Mouse (Mus musculus): ENCODE data around the gene Sall2. TPM values are rescaled to one million over a fixed set of nuclear protein-coding genes. Genes with fewer than 3 reads are reported as not detected.
"Not testable (repeated sequence)": the region's sequence is repeated elsewhere in the genome, so short reads cannot be mapped to it uniquely, and the experiment has no call there.

Gene Sall2
- polyA plus RNA-seq, 1 experiment from 2014 or later: 15.2 TPM

DNA sequence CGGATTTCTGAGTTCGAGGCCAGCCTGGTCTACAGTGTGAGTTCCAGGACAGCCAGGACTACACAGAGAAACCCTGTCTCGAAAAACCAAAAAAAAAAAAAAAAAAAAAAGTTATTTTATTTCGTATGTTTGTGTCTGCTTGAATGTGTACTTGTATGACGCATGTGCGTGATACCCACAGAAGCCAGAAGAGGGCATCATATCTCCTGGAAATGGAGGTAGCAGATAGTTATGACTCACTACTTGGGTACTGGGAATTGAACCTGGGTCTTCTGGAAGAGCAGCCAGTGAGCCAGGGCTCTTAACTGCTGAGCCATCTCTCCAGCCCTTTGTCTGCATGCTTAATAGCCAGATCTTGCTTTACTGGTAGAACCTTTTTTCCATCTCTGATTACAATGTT, 18.2 kb downstream of the Sall2 start:
- peaks cover 34% of the 10 kb centered on the region for H3K36me3 ChIP-seq (ENCODE audit: control insufficient read depth, insufficient read depth, low read length)
- DNase-seq (ENCODE audit: low spot score): not testable (repeated sequence)

DNA sequence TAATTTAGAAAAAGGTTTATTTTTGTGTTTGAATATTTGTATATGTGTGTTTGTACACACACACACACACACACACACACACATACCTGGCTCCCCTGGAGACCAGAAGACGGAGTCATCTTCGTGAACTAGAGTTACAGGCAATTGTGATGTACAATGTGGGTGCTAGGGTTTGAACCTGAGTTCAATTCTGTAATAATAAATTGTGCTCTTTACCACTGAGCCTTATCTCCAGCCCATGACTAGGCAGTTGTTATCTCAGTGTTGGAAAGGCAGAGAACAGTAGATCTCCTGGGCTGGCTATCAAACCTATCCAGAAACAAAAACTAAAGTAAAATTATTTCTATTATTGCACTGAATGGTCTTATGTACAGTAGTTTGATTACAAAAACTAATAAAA, 22.5 kb downstream of the Sall2 start:
- Histone ChIP-seq H3K9me3 (ENCODE audit: control insufficient read depth, low read length) (no peaks in the 10 kb centered on the region), H3K27ac (ENCODE audit: low read depth) (no peak overlapping the region), H3K9ac (ENCODE audit: low read length) (no peak overlapping the region), H3K36me3 (ENCODE audit: control insufficient read depth, insufficient read depth, low read length) (peaks cover 3% of the 10 kb centered on the region; the same call in 1 of the 2 replicates), H3K27me3 (replicated peaks; ENCODE audit: control insufficient read depth, insufficient read depth, low read length) (no peaks in the 10 kb centered on the region), H3K4me3 (ENCODE audit: low read depth, low read length) (no peak overlapping the region), H3K4me2 (ENCODE audit: low read length) (no peak overlapping the region), H3K4me1 (replicated peaks; ENCODE audit: control insufficient read depth, insufficient read depth, low read length) (peaks cover 4% of the 10 kb centered on the region)
- DNase-seq (ENCODE audit: low spot score) (no peak), ATAC-seq (replicated peaks; ENCODE audit: low FRiP score, low TSS enrichment, low read depth) (no peak)
- WGBS: 93% methylated on average over 2 of the region's 2 CpGs

More for the DNA sequence above, 18.2 kb downstream of the Sall2 start:
- not testable (repeated sequence) for H3K4me3 ChIP-seq (ENCODE audit: low read depth, low read length); H3K27me3 ChIP-seq (replicated peaks; ENCODE audit: control insufficient read depth, insufficient read depth, low read length); ATAC-seq (replicated peaks; ENCODE audit: low FRiP score, low TSS enrichment, low read depth); H3K4me1 ChIP-seq (replicated peaks; ENCODE audit: control insufficient read depth, insufficient read depth, low read length); H3K27ac ChIP-seq (ENCODE audit: low read depth); H3K9ac ChIP-seq (ENCODE audit: low read length); H3K4me2 ChIP-seq (ENCODE audit: low read length); H3K9me3 ChIP-seq (ENCODE audit: control insufficient read depth, low read length)
- 88% methylated on average over 6 of the region's 6 CpGs for WGBS

DNA sequence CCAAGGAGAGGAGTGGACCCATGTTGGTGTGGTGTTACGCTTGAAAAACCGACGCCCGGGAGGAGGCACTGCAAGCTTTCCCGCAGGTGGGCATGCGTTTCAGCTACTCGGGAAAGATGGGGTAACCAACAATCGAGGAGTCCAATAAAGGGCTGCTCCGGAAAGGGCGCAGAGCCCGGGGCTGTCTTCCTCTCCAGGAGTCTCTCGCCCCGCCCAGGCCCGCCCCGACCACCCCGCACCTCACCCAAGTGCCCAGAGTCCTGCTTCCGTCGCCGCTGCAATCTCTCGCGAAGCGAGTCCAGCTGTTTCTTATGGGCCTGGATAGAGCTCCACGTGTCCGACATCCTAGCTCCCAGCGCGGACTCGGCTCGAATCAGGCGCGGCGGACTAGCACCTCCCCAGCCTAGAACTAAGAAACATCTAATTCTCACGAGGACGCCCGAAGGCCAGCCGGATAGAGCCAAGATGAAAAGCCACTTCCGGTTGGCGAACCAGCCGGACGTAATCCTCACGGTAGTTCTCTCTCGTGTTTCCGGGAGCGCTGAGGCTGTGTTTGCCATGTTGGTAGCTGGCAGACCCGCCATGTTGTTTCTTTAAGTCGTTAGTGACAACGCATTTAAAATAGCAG, 23.8 kb downstream of the Sall2 start, which contains the start of gene Mettl3:
Gene Mettl3, minus strand, starts transcription at position 485 of the 628 bp plus-strand sequence.
- Histone ChIP-seq H3K27ac (ENCODE audit: low read depth) (peak within 1 kb of the TSS; percentile 96), H3K9ac (ENCODE audit: low read length) (peak within 1 kb of the TSS; percentile 70), H3K4me1 (replicated peaks; ENCODE audit: control insufficient read depth, insufficient read depth, low read length) (peaks cover 4% of the 10 kb centered on the region), H3K4me3 (ENCODE audit: low read depth, low read length) (peak within 1 kb of the TSS; percentile 75), H3K9me3 (ENCODE audit: control insufficient read depth, low read length) (no peaks in the 10 kb centered on the region), H3K27me3 (replicated peaks; ENCODE audit: control insufficient read depth, insufficient read depth, low read length) (no peaks in the 10 kb centered on the region), H3K4me2 (ENCODE audit: low read length) (peak within 1 kb of the TSS; percentile 75), H3K36me3 (ENCODE audit: control insufficient read depth, insufficient read depth, low read length) (peaks cover 7% of the 10 kb centered on the region)
- peak; percentile 94 for DNase-seq (ENCODE audit: low spot score)
- under 1% methylated on average over 46 of the region's 46 CpGs for WGBS
- peak; percentile 95 for ATAC-seq (replicated peaks; ENCODE audit: low FRiP score, low TSS enrichment, low read depth)

DNA sequence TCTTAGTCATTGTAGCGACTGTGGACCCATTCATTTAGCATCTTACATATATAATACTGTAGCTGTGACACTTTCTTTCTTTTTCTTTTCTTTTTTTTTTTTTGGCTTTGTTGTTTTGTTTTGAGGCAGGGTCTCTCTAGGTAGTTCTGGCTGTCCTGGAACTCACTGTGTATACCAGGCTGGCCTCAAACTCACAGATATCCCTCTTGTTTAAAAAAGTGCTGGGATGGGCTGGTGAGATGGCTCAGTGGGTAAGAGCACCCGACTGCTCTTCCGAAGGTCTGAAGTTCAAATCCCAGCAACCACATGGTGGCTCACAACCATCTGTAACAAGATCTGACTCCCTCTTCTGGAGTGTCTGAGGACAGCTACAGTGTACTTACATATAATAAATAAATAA, 25.0 kb downstream of the Sall2 start:
- 88% methylated on average over 3 of the region's 3 CpGs for WGBS

DNA sequence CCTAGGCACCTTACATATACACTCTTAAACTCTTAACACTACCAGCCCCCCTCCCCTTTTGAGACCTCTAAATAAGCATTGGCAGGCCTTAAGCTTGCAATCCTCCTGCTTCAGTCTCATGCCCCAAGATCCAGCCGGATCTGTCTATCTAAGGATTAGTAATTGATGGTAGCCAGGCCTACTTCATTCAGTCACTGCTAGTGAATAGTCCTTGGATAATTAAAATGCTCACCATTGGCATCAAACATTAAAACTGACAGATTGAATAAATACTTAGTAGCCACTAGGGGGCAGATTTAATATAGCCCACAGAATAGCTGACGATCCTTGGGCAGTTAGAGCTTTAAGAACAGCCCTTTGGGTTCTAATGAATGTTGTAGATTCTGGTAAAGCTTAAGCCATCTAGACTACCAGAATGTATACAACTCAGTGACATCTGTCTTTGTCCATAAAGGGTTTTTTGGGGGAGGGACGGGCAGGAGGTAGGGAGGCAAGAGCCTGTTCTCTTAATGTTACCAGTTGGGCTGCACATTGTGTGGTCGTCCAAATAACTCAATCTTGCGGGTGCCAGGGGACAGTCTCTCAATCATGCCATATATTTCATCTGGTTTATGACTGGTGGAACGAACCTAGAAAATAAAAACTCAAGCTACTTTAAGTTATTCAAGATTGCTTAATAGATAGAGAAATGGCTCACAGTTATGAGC, 32.9 kb downstream of the Sall2 start:
- H3K4me1 ChIP-seq (replicated peaks; ENCODE audit: control insufficient read depth, insufficient read depth, low read length): no peaks in the 10 kb centered on the region
- H3K27ac ChIP-seq (ENCODE audit: low read depth): no peak overlapping the region
- H3K27me3 ChIP-seq (replicated peaks; ENCODE audit: control insufficient read depth, insufficient read depth, low read length): no peaks in the 10 kb centered on the region
- no peak overlapping the region for H3K9ac ChIP-seq (ENCODE audit: low read length)
- ATAC-seq (replicated peaks; ENCODE audit: low FRiP score, low TSS enrichment, low read depth): peak; percentile 44
- no peak overlapping the region for H3K4me2 ChIP-seq (ENCODE audit: low read length)
- DNase-seq (ENCODE audit: low spot score): no peak
- H3K9me3 ChIP-seq (ENCODE audit: control insufficient read depth, low read length): no peaks in the 10 kb centered on the region
- peaks cover 83% of the 10 kb centered on the region for H3K36me3 ChIP-seq (ENCODE audit: control insufficient read depth, insufficient read depth, low read length)
- no peak overlapping the region for H3K4me3 ChIP-seq (ENCODE audit: low read depth, low read length)
- 69% methylated on average over 6 of the region's 6 CpGs for WGBS

More for the DNA sequence above, 25.0 kb downstream of the Sall2 start:
- H3K4me3 ChIP-seq (ENCODE audit: low read depth, low read length); H3K27me3 ChIP-seq (replicated peaks; ENCODE audit: control insufficient read depth, insufficient read depth, low read length); ATAC-seq (replicated peaks; ENCODE audit: low FRiP score, low TSS enrichment, low read depth); H3K9ac ChIP-seq (ENCODE audit: low read length); H3K27ac ChIP-seq (ENCODE audit: low read depth); H3K9me3 ChIP-seq (ENCODE audit: control insufficient read depth, low read length); H3K4me1 ChIP-seq (replicated peaks; ENCODE audit: control insufficient read depth, insufficient read depth, low read length); DNase-seq (ENCODE audit: low spot score): not testable (repeated sequence)
- H3K36me3 ChIP-seq (ENCODE audit: control insufficient read depth, insufficient read depth, low read length): peaks cover 18% of the 10 kb centered on the region
- peak overlapping the region; percentile 75; the same call in 1 of the 2 replicates for H3K4me2 ChIP-seq (ENCODE audit: low read length)

DNA sequence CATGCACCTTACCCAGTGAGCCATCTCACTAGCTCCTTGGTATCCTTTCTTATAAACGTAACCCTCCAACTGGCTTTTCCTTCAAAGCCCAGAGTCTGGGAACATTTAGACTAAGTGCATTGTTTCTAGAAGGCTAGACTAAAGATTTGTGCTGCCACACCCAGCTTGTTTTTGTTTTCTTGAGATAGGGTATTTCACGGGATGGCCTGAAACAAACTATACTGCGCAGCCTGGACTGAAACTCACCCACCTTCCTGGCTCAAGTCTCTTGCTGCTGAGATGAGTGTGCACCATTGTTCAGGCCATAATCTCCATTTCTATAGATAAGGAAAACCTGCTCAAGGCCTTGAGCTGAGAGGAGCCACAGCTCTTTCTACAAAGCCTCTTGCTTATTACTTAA, 44.4 kb downstream of the Sall2 start:
- 92% methylated on average over 3 of the region's 3 CpGs for whole genome bisulfite sequencing
- Histone ChIP-seq H3K4me1 (replicated peaks; ENCODE audit: control insufficient read depth, insufficient read depth, low read length) (peaks cover 7% of the 10 kb centered on the region), H3K4me3 (ENCODE audit: low read depth, low read length) (no peak overlapping the region), H3K27me3 (replicated peaks; ENCODE audit: control insufficient read depth, insufficient read depth, low read length) (no peaks in the 10 kb centered on the region), H3K27ac (ENCODE audit: low read depth) (no peak overlapping the region), H3K36me3 (ENCODE audit: control insufficient read depth, insufficient read depth, low read length) (peaks cover 39% of the 10 kb centered on the region), H3K4me2 (ENCODE audit: low read length) (no peak overlapping the region), H3K9me3 (ENCODE audit: control insufficient read depth, low read length) (no peaks in the 10 kb centered on the region), H3K9ac (ENCODE audit: low read length) (no peak overlapping the region)
- no peak for DNase-seq (ENCODE audit: low spot score)
- no peak for ATAC-seq (replicated peaks; ENCODE audit: low FRiP score, low TSS enrichment, low read depth)

DNA sequence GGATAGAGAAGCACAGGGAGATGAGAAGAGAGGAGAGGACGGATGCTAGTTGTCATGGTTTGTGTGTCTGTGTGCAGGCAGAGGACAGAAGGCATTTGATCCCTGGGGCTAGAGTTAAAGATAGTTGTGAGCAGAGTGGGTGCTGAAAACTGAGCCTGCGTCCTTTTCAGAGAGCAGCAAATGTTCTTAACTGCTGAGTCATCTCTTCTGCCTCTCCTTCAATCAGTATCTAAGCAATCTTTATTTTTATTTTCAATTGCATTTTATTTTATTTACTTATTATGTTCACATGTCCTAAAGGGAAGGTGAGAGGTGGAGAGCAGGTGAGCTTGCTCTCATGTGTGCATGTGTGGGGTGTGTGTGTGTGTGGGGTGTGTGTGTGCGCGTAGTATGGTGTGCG, 44.9 kb downstream of the Sall2 start:
- DNase-seq (ENCODE audit: low spot score) (no peak), ATAC-seq (replicated peaks; ENCODE audit: low FRiP score, low TSS enrichment, low read depth) (no peak)
- Histone ChIP-seq H3K9ac (ENCODE audit: low read length) (no peak overlapping the region), H3K4me1 (replicated peaks; ENCODE audit: control insufficient read depth, insufficient read depth, low read length) (peaks cover 7% of the 10 kb centered on the region), H3K27ac (ENCODE audit: low read depth) (no peak overlapping the region), H3K4me3 (ENCODE audit: low read depth, low read length) (no peak overlapping the region), H3K27me3 (replicated peaks; ENCODE audit: control insufficient read depth, insufficient read depth, low read length) (no peaks in the 10 kb centered on the region), H3K36me3 (ENCODE audit: control insufficient read depth, insufficient read depth, low read length) (peaks cover 38% of the 10 kb centered on the region), H3K9me3 (ENCODE audit: control insufficient read depth, low read length) (no peaks in the 10 kb centered on the region), H3K4me2 (ENCODE audit: low read length) (no peak overlapping the region)
- 92% methylated on average over 5 of the region's 5 CpGs for WGBS

DNA sequence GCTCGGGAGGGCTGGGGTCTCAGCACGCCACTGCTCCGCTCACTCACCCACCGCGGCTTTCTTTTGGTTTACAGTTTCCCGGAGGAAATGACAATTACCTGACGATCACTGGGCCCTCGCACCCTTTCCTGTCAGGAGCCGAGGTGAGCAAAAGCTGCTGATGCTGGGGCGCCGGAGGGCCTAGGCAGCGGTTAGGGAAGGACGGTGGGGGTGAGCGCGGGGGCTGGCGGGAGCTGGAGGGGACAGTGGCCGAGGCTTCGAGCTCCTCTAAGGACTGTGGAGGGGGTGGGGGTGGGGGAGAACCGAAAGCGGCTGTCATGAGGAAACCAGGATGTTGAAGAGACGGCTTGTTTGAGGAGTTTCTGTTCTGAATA, 48.8 kb downstream of the Sall2 start:
- H3K36me3 ChIP-seq (ENCODE audit: control insufficient read depth, insufficient read depth, low read length): peaks cover 3% of the 10 kb centered on the region
- ATAC-seq (replicated peaks; ENCODE audit: low FRiP score, low TSS enrichment, low read depth) (peak; percentile 30), DNase-seq (ENCODE audit: low spot score) (no peak)
- H3K27me3 ChIP-seq (replicated peaks; ENCODE audit: control insufficient read depth, insufficient read depth, low read length): no peaks in the 10 kb centered on the region
- peak overlapping the region; percentile 71 for H3K4me2 ChIP-seq (ENCODE audit: low read length)
- peak overlapping the region; percentile 88 for H3K4me3 ChIP-seq (ENCODE audit: low read depth, low read length)
- peak overlapping the region; percentile 85 for H3K9ac ChIP-seq (ENCODE audit: low read length)
- H3K4me1 ChIP-seq (replicated peaks; ENCODE audit: control insufficient read depth, insufficient read depth, low read length): peaks cover 7% of the 10 kb centered on the region
- H3K9me3 ChIP-seq (ENCODE audit: control insufficient read depth, low read length): no peaks in the 10 kb centered on the region
- H3K27ac ChIP-seq (ENCODE audit: low read depth): peak overlapping the region; percentile 83
- WGBS: 1% methylated on average over 21 of the region's 21 CpGs

All from intestine, embryonic 14.5 days (tissue).